Mouse (Mus musculus) embryonic facial prominence, embryonic 14.5 days (tissue): ENCODE results near the gene Epha10. TPM values are rescaled to one million over a fixed set of nuclear protein-coding genes. Genes with fewer than 3 reads are reported as not detected.

Source experiments
- ATAC-seq: fragments of 200-750 bp; cut with Nextera tagmentation; 2 replicates; pipeline ENCODE4 v1.8.0; 2017; ENCODE audit warnings: low read depth, moderate number of reproducible peaks, moderate TSS enrichment
- DNase-seq: peaks from one replicate; pipeline ENCODE4 v3.0.0-alpha.2; 2015; ENCODE audit warnings: low spot score
- H3K27ac ChIP-seq: fragments of 300-500 bp; sonication (generic); replicated peaks from 2 replicates; pipeline ENCODE4 v1.5.1; 2014; ENCODE audit warnings: low read depth, mild to moderate bottlenecking, low read length, moderate library complexity
- H3K27me3 ChIP-seq: fragments of 300-500 bp; sonication (generic); replicated peaks from 2 replicates; pipeline ENCODE4 v1.6.1; 2014; ENCODE audit warnings: low read length; ENCODE audit not compliant: control insufficient read depth, insufficient read depth
- H3K36me3 ChIP-seq: fragments of 300-500 bp; sonication (generic); 2 replicates; pipeline ENCODE4 v1.6.1; 2014; ENCODE audit warnings: low read length, mixed read lengths; ENCODE audit not compliant: control insufficient read depth, insufficient read depth
- H3K4me1 ChIP-seq: fragments of 300-500 bp; sonication (generic); 2 replicates; pipeline ENCODE4 v1.6.1; 2014; ENCODE audit warnings: antibody characterized with exemption, low read length; ENCODE audit not compliant: control insufficient read depth, insufficient read depth
- H3K4me2 ChIP-seq: fragments of 300-500 bp; sonication (generic); 2 replicates; pipeline ENCODE4 v1.6.1; 2014; ENCODE audit warnings: low read depth, mild to moderate bottlenecking, low read length, moderate library complexity, mixed read lengths
- H3K4me3 ChIP-seq: fragments of 300-500 bp; sonication (generic); 2 replicates; pipeline ENCODE4 v1.5.1; 2014; ENCODE audit warnings: low read depth, mild to moderate bottlenecking, low read length
- H3K9ac ChIP-seq: fragments of 300-500 bp; sonication (generic); 2 replicates; pipeline ENCODE4 v1.6.1; 2014; ENCODE audit warnings: low read depth, mild to moderate bottlenecking, low read length, moderate library complexity, mixed read lengths
- H3K9me3 ChIP-seq: fragments of 300-500 bp; sonication (generic); 2 replicates; pipeline ENCODE4 v1.6.1; 2016; ENCODE audit warnings: low read length; ENCODE audit not compliant: control insufficient read depth
- WGBS: fragments of 180-500 bp; shearing (Covaris S2); extraction: QIAGEN DNeasy Blood & Tissue Kit; methylation state at CpG from one replicate; pipeline ENCODE4 v1.1.7; 2014; 5-methylcytosine and 5-hydroxymethylcytosine counted together
- polyA plus RNA-seq: library from polyadenylated mRNA; unstranded; fragments of >200 nt; fragmentation: Nextera tagmentation; extraction: Ambion mirVana; gene quantifications from 2 replicates; pipeline ENCODE4 v1.2.1, GENCODE M21; 2014

Epha10 gene
- polyA plus RNA-seq, 1 experiment from 2014 or later: 0.58 TPM

GRCm38 (mm10) chr4:124888702-124889101 lies 8.0 kb downstream of the Epha10 start:
- H3K9ac ChIP-seq: no peak overlapping the region
- ATAC-seq (no peak), DNase-seq (no peak)
- no peak overlapping the region for H3K27ac ChIP-seq
- no peak overlapping the region for H3K4me2 ChIP-seq
- no peaks in the 10 kb centered on the region for H3K4me1 ChIP-seq
- 64% methylated on average over 7 of the region's 7 CpGs for WGBS
- no peaks in the 10 kb centered on the region for H3K9me3 ChIP-seq
- no peak overlapping the region for H3K4me3 ChIP-seq
- peaks cover 49% of the 10 kb centered on the region for H3K27me3 ChIP-seq
- no peaks in the 10 kb centered on the region for H3K36me3 ChIP-seq

GRCm38 (mm10) chr4:124889935-124890334 lies 9.2 kb downstream of the Epha10 start:
- Histone ChIP-seq H3K9ac (no peak overlapping the region), H3K4me1 (peaks cover 2% of the 10 kb centered on the region; the same call in 1 of the 2 replicates), H3K27ac (no peak overlapping the region), H3K9me3 (no peaks in the 10 kb centered on the region), H3K36me3 (no peaks in the 10 kb centered on the region), H3K4me2 (no peak overlapping the region), H3K27me3 (peaks cover 52% of the 10 kb centered on the region), H3K4me3 (no peak overlapping the region)
- DNase-seq (no peak), ATAC-seq (no peak)
- WGBS: 97% methylated on average over 2 of the region's 2 CpGs

- no peak overlapping the region for H3K4me2 ChIP-seq
- H3K36me3 ChIP-seq: no peaks in the 10 kb centered on the region
- peaks cover 52% of the 10 kb centered on the region for H3K27me3 ChIP-seq
- H3K4me3 ChIP-seq: no peak overlapping the region
- ATAC-seq: no peak
- H3K9me3 ChIP-seq: no peaks in the 10 kb centered on the region
- H3K27ac ChIP-seq: no peak overlapping the region
- no peak for DNase-seq
- 67% methylated on average over 5 of the region's 5 CpGs for WGBS
- H3K9ac ChIP-seq: no peak overlapping the region
- H3K4me1 ChIP-seq: peaks cover 4% of the 10 kb centered on the region; the same call in 1 of the 2 replicates
Observed at GRCm38 (mm10) chr4:124890831-124891230, 10.1 kb downstream of the Epha10 start.

GRCm38 (mm10) chr4:124893769-124894168 lies 13.1 kb downstream of the Epha10 start:
- Histone ChIP-seq H3K27me3 (peaks cover 55% of the 10 kb centered on the region), H3K4me2 (no peak overlapping the region), H3K27ac (no peak overlapping the region), H3K9me3 (no peaks in the 10 kb centered on the region), H3K36me3 (no peaks in the 10 kb centered on the region), H3K9ac (no peak overlapping the region), H3K4me3 (no peak overlapping the region), H3K4me1 (peaks cover 4% of the 10 kb centered on the region; the same call in 1 of the 2 replicates)
- no peak for DNase-seq
- no peak for ATAC-seq
- 29% methylated on average over 6 of the region's 6 CpGs for WGBS

GRCm38 (mm10) chr4:124894508-124895428 lies 14.1 kb downstream of the Epha10 start:
- Histone ChIP-seq H3K27ac (no peak overlapping the region), H3K4me1 (peaks cover 4% of the 10 kb centered on the region; the same call in 1 of the 2 replicates), H3K9ac (0 out of 2 replicates have a peak overlapping the region, but pooled peaks have one; percentile 25), H3K36me3 (no peaks in the 10 kb centered on the region), H3K27me3 (peaks cover 55% of the 10 kb centered on the region), H3K4me2 (peak overlapping the region; percentile 73), H3K9me3 (no peaks in the 10 kb centered on the region), H3K4me3 (peak overlapping the region; percentile 41)
- DNase-seq (no peak), ATAC-seq (no peak)
- WGBS: 4% methylated on average over 39 of the region's 83 CpGs

- no peak overlapping the region for H3K27ac ChIP-seq
- H3K36me3 ChIP-seq: no peaks in the 10 kb centered on the region
- no peak overlapping the region for H3K4me3 ChIP-seq
- H3K4me1 ChIP-seq: peaks cover 4% of the 10 kb centered on the region; the same call in 1 of the 2 replicates
- 51% methylated on average over 10 of the region's 10 CpGs for whole genome bisulfite sequencing
- H3K27me3 ChIP-seq: peaks cover 40% of the 10 kb centered on the region
- H3K9me3 ChIP-seq: no peaks in the 10 kb centered on the region
- H3K9ac ChIP-seq: no peak overlapping the region
- H3K4me2 ChIP-seq: no peak overlapping the region
- DNase-seq (no peak), ATAC-seq (no peak)
Observed at GRCm38 (mm10) chr4:124898428-124898827, 17.7 kb downstream of the Epha10 start.

GRCm38 (mm10) chr4:124899906-124900305 lies 19.2 kb downstream of the Epha10 start:
- ATAC-seq (no peak), DNase-seq (no peak)
- 44% methylated on average over 5 of the region's 5 CpGs for WGBS
- H3K27ac ChIP-seq: no peak overlapping the region
- H3K36me3 ChIP-seq: no peaks in the 10 kb centered on the region
- H3K4me2 ChIP-seq: no peak overlapping the region
- H3K9me3 ChIP-seq: no peaks in the 10 kb centered on the region
- no peak overlapping the region for H3K4me3 ChIP-seq
- peaks cover 25% of the 10 kb centered on the region for H3K27me3 ChIP-seq
- no peak overlapping the region for H3K9ac ChIP-seq
- peaks cover 2% of the 10 kb centered on the region; the same call in 1 of the 2 replicates for H3K4me1 ChIP-seq

- Histone ChIP-seq H3K4me2 (no peak overlapping the region), H3K9me3 (no peaks in the 10 kb centered on the region), H3K4me1 (peaks cover 7% of the 10 kb centered on the region; the same call in 1 of the 2 replicates), H3K9ac (no peak overlapping the region), H3K27me3 (no peaks in the 10 kb centered on the region), H3K36me3 (no peaks in the 10 kb centered on the region), H3K4me3 (no peak overlapping the region), H3K27ac (no peak overlapping the region)
- ATAC-seq: no peak
- DNase-seq: no peak
- WGBS: 65% methylated on average over 4 of the region's 4 CpGs
Observed at GRCm38 (mm10) chr4:124905417-124905816, 24.7 kb downstream of the Epha10 start.
